Mouse (Mus musculus) forebrain, embryonic 14.5 days (tissue): ENCODE results near the gene Gpr156. TPM values are rescaled to one million over a fixed set of nuclear protein-coding genes. Genes with fewer than 3 reads are reported as not detected.

Source experiments
- ATAC-seq: fragments of 200-750 bp; cut with Nextera tagmentation; 2 replicates; pipeline ENCODE4 v1.8.0; 2017; ENCODE audit warnings: mild to moderate bottlenecking, moderate library complexity
- DNase-seq: peaks from one replicate; pipeline ENCODE4 v3.0.0-alpha.2; 2015; ENCODE audit warnings: low spot score
- H3K27ac ChIP-seq: fragments of 300-500 bp; sonication (generic); 2 replicates; pipeline ENCODE4 v1.5.1; 2014; ENCODE audit warnings: low read depth, mild to moderate bottlenecking, control low read depth, low read length, moderate library complexity
- H3K27me3 ChIP-seq: fragments of 300-500 bp; sonication (generic); replicated peaks from 2 replicates; pipeline ENCODE4 v1.6.1; 2014; ENCODE audit warnings: low read length, control low read depth, mixed read lengths; ENCODE audit not compliant: control insufficient read depth, insufficient read depth
- H3K36me3 ChIP-seq: fragments of 300-500 bp; sonication (generic); 2 replicates; pipeline ENCODE4 v1.6.1; 2014; ENCODE audit warnings: low read length, control low read depth; ENCODE audit not compliant: control insufficient read depth, insufficient read depth
- H3K4me1 ChIP-seq: fragments of 300-500 bp; sonication (generic); 2 replicates; pipeline ENCODE4 v1.6.1; 2014; ENCODE audit warnings: antibody characterized with exemption, low read length, control low read depth; ENCODE audit not compliant: control insufficient read depth, insufficient read depth
- H3K4me2 ChIP-seq: fragments of 300-500 bp; sonication (generic); 2 replicates; pipeline ENCODE4 v1.6.1; 2014; ENCODE audit warnings: mild to moderate bottlenecking, control low read depth, low read length
- H3K4me3 ChIP-seq: fragments of 300-500 bp; sonication (generic); 2 replicates; pipeline ENCODE4 v1.5.1; 2014; ENCODE audit warnings: low read depth, low read length, control low read depth
- H3K9ac ChIP-seq: fragments of 300-500 bp; sonication (generic); 2 replicates; pipeline ENCODE4 v1.6.1; 2014; ENCODE audit warnings: mild to moderate bottlenecking, low read length, control low read depth, moderate library complexity
- H3K9me3 ChIP-seq: fragments of 300-500 bp; sonication (generic); replicated peaks from 2 replicates; pipeline ENCODE4 v1.6.1; 2016; ENCODE audit warnings: low read length, control low read depth, mixed read lengths; ENCODE audit not compliant: control insufficient read depth
- WGBS: fragments of 180-500 bp; shearing (Covaris S2); extraction: QIAGEN DNeasy Blood & Tissue Kit; methylation state at CpG from one replicate; pipeline ENCODE4 v1.1.7; 2014; 5-methylcytosine and 5-hydroxymethylcytosine counted together
- polyA plus RNA-seq: library from polyadenylated mRNA; unstranded; fragments of >200 nt; fragmentation: Nextera tagmentation; extraction: Ambion mirVana; gene quantifications from 2 replicates; pipeline ENCODE4 v1.2.1, GENCODE M21; 2014

Gene Gpr156
- polyA plus RNA-seq, 1 experiment from 2014 or later, result 4.2 TPM

- H3K36me3 ChIP-seq, result no peaks in the 10 kb centered on the region
- H3K9ac ChIP-seq, result no peak overlapping the region
- peak; percentile 70 for DNase-seq
- no peaks in the 10 kb centered on the region for H3K27me3 ChIP-seq
- no peak overlapping the region for H3K27ac ChIP-seq
- H3K4me3 ChIP-seq, result no peak overlapping the region
- H3K9me3 ChIP-seq, result no peaks in the 10 kb centered on the region
- 35% methylated on average over 5 of the region's 5 CpGs for WGBS
- H3K4me1 ChIP-seq, result peaks cover 20% of the 10 kb centered on the region
- no peak overlapping the region for H3K4me2 ChIP-seq
- peak; percentile 41 for ATAC-seq
Measured at GRCm38 (mm10) chr16:37947160-37947559, 30.9 kb downstream of the Gpr156 start.

- H3K4me1 ChIP-seq, result peaks cover 14% of the 10 kb centered on the region; the same call in 1 of the 2 replicates
- H3K4me3 ChIP-seq, result no peak overlapping the region
- H3K27ac ChIP-seq, result no peak overlapping the region
- DNase-seq (peak; percentile 28), ATAC-seq (peak; percentile 27)
- no peak overlapping the region for H3K4me2 ChIP-seq
- H3K27me3 ChIP-seq, result no peaks in the 10 kb centered on the region
- H3K36me3 ChIP-seq, result no peaks in the 10 kb centered on the region
- WGBS, result 85% methylated on average over 4 of the region's 4 CpGs
- H3K9me3 ChIP-seq, result no peaks in the 10 kb centered on the region
- H3K9ac ChIP-seq, result no peak overlapping the region
Measured at GRCm38 (mm10) chr16:37948365-37948764, 32.1 kb downstream of the Gpr156 start.

DNA sequence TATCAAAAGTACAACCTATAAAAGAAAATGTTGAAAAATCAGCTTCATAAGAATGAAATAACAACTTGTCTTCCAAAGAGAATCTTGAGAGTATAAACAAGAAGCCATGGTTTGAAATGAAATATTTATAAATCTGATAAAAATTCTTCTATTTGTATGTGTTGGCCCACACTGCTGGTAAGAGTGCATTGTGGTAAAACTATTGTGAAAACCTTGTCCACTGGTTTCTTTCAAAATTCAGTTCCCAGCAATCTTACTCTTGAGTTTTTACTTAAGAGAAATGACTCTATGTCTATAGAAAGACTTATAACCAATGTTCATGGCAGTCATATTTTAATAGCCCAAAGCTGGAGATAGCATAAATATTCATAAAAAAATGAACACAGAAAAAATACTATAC lies 34.9 kb downstream of the Gpr156 start:
- Histone ChIP-seq H3K4me3 (no peak overlapping the region), H3K36me3 (no peaks in the 10 kb centered on the region), H3K4me2 (no peak overlapping the region), H3K27me3 (no peaks in the 10 kb centered on the region), H3K9me3 (no peaks in the 10 kb centered on the region), H3K4me1 (peaks cover 5% of the 10 kb centered on the region; the same call in 1 of the 2 replicates), H3K27ac (no peak overlapping the region), H3K9ac (no peak overlapping the region)
- ATAC-seq (no peak), DNase-seq (no peak)

DNA sequence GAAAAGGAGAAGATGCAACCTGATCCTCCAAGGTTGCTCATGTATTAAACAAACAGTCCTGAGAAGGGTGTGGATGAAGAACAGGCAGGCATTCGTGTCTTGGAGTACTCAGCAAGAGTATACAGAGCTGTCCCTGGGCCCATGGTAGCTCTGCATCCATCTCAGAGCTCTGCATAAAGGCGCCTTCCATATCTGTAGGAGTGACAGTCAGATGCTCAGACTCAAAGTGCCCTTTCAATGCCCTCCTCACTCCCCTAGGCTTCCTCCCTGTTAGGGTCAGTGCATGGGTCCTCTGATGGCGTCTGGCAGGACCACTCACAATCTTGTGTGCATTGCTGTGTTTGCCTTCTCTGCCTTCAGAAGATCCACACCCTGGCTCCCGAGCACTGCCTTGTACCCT lies 36.9 kb downstream of the Gpr156 start:
- no peaks in the 10 kb centered on the region for H3K27me3 ChIP-seq
- no peak overlapping the region for H3K27ac ChIP-seq
- H3K9me3 ChIP-seq, result no peaks in the 10 kb centered on the region
- H3K9ac ChIP-seq, result no peak overlapping the region
- no peak for ATAC-seq
- WGBS, result 83% methylated on average over 4 of the region's 4 CpGs
- DNase-seq, result no peak
- H3K4me1 ChIP-seq, result peaks cover 5% of the 10 kb centered on the region; the same call in 1 of the 2 replicates
- no peaks in the 10 kb centered on the region for H3K36me3 ChIP-seq
- no peak overlapping the region for H3K4me2 ChIP-seq
- H3K4me3 ChIP-seq, result no peak overlapping the region

- no peak overlapping the region for H3K4me2 ChIP-seq
- H3K9ac ChIP-seq, result no peak overlapping the region
- ATAC-seq, result no peak
- no peak for DNase-seq
- 83% methylated on average over 12 of the region's 12 CpGs for WGBS
- H3K9me3 ChIP-seq, result no peaks in the 10 kb centered on the region
- no peak overlapping the region for H3K27ac ChIP-seq
- H3K36me3 ChIP-seq, result no peaks in the 10 kb centered on the region
- no peak overlapping the region for H3K4me3 ChIP-seq
- H3K27me3 ChIP-seq, result no peaks in the 10 kb centered on the region
- peaks cover 5% of the 10 kb centered on the region; the same call in 1 of the 2 replicates for H3K4me1 ChIP-seq
Measured at GRCm38 (mm10) chr16:37953991-37954942, 38.0 kb downstream of the Gpr156 start.

- DNase-seq (no peak), ATAC-seq (no peak)
- H3K27me3 ChIP-seq, result no peaks in the 10 kb centered on the region
- H3K4me2 ChIP-seq, result no peak overlapping the region
- H3K9ac ChIP-seq, result no peak overlapping the region
- no peaks in the 10 kb centered on the region for H3K9me3 ChIP-seq
- H3K27ac ChIP-seq, result no peak overlapping the region
- no peaks in the 10 kb centered on the region for H3K36me3 ChIP-seq
- 59% methylated on average over 13 of the region's 13 CpGs for WGBS
- H3K4me3 ChIP-seq, result no peak overlapping the region
- H3K4me1 ChIP-seq, result peaks cover 5% of the 10 kb centered on the region; the same call in 1 of the 2 replicates
Measured at GRCm38 (mm10) chr16:37955336-37955917, 39.1 kb downstream of the Gpr156 start.

DNA sequence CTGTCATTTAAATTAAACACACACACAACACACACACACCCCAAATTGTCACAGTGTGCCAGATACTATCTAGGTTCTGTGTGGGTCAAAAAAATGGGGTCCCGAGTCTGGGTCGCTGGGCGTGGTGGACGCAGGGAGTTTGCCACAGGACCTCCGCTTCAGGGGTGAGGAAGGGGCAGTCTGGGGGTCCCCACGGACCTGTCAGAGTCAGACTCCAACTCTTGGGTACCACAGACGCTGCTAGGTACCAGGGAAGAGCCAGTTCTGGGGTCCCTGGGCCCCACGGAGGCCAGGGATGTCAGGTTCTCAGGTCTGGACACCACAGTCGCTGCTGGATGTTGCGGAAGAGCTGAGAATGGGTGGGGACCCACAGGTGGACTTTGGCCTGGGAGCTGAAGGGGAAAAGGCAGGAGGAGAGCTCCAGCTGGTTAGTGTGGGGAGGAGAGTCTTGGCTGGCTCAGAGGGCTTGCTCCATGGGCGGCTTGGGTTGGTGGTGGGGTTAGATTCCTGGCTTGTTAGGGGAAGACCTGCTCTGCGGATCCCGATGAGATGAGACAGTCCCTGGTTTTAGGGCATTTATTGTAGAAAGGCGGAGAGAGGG lies 39.9 kb downstream of the Gpr156 start:
- Histone ChIP-seq H3K27ac (0 out of 2 replicates have a peak overlapping the region, but pooled peaks have one; percentile 6), H3K9me3 (no peaks in the 10 kb centered on the region)

DNA sequence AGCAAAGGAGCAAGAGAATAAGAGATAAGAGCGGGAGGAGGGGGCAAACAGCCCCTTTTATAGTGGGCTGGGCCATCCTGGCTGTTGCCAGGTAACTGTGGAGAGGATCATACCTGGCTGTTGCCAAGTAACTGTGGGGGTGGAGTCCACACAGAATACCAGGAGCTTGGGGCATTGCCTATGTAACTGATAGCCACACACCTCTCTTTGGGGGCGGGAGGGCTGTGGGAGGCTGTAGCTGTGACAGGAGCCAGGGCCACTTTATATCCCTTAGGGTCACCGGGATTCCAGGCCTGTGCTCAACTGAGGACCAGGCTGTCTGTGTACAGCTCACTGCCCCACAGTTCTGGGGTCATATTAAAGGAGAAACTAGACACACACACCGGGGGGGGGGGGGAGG lies 40.5 kb downstream of the Gpr156 start:
- no peak for DNase-seq
- 75% methylated on average over 4 of the region's 4 CpGs for WGBS
- no peak for ATAC-seq

More for the DNA sequence above, 39.9 kb downstream of the Gpr156 start:
- Histone ChIP-seq H3K9ac (no peak overlapping the region), H3K27me3 (no peaks in the 10 kb centered on the region), H3K36me3 (no peaks in the 10 kb centered on the region), H3K4me1 (peaks cover 5% of the 10 kb centered on the region; the same call in 1 of the 2 replicates), H3K4me2 (no peak overlapping the region), H3K4me3 (no peak overlapping the region)
- no peak for DNase-seq
- ATAC-seq, result no peak
- 91% methylated on average over 14 of the region's 14 CpGs for WGBS

More for the DNA sequence above, 40.5 kb downstream of the Gpr156 start:
- Histone ChIP-seq H3K27me3 (no peaks in the 10 kb centered on the region), H3K36me3 (no peaks in the 10 kb centered on the region), H3K4me3 (no peak overlapping the region), H3K4me2 (no peak overlapping the region), H3K4me1 (peaks cover 5% of the 10 kb centered on the region; the same call in 1 of the 2 replicates), H3K9me3 (no peaks in the 10 kb centered on the region), H3K27ac (no peak overlapping the region), H3K9ac (no peak overlapping the region)
